Mouse (Mus musculus): Measurements from ENCODE around the gene 1700029J07Rik. TPM values are rescaled to one million over a fixed set of nuclear protein-coding genes. Genes with fewer than 3 reads are reported as not detected.
A peak's percentile ranks its signal among the peaks of the same experiment; 100 is the strongest.

1700029J07Rik gene
- polyA plus RNA-seq, 1 experiment from 2014 or later, result 2.8 TPM

- peak overlapping the region; percentile 66; the same call in 1 of the 2 replicates for H3K9ac ChIP-seq (ENCODE audit: low read length)
- H3K27ac ChIP-seq (ENCODE audit: low read depth, low read length), result no peak overlapping the region
- ATAC-seq (ENCODE audit: low FRiP score), result peak; percentile 11
- peaks cover 4% of the 10 kb centered on the region; the same call in 1 of the 2 replicates for H3K36me3 ChIP-seq (ENCODE audit: control insufficient read depth, insufficient read depth, low read length)
- H3K4me2 ChIP-seq, result peak overlapping the region; percentile 66
- no peaks in the 10 kb centered on the region for H3K27me3 ChIP-seq (ENCODE audit: control insufficient read depth, insufficient read depth, low read length)
- H3K4me3 ChIP-seq (ENCODE audit: low read depth, low read length), result peak overlapping the region; percentile 60
- no peak for DNase-seq (ENCODE audit: low spot score, missing footprints)
- WGBS, result 76% methylated on average over 11 of the region's 11 CpGs
- no peaks in the 10 kb centered on the region for H3K9me3 ChIP-seq (ENCODE audit: control insufficient read depth, low read length)
- peaks cover 7% of the 10 kb centered on the region for H3K4me1 ChIP-seq (ENCODE audit: control insufficient read depth, insufficient read depth, low read length)
Measured at GRCm38 (mm10) chr8:45975837-45976468, 901 bp upstream of the 1700029J07Rik start.

GRCm38 (mm10) chr8:45973988-45974505, 1.0 kb downstream of the 1700029J07Rik start:
- Histone ChIP-seq H3K9ac (ENCODE audit: low read length) (no peak overlapping the region), H3K4me2 (no peak overlapping the region), H3K36me3 (ENCODE audit: control insufficient read depth, insufficient read depth, low read length) (no peaks in the 10 kb centered on the region), H3K4me3 (ENCODE audit: low read depth, low read length) (no peak overlapping the region), H3K9me3 (ENCODE audit: control insufficient read depth, low read length) (no peaks in the 10 kb centered on the region), H3K27me3 (ENCODE audit: control insufficient read depth, insufficient read depth, low read length) (no peaks in the 10 kb centered on the region), H3K27ac (ENCODE audit: low read depth, low read length) (no peak overlapping the region), H3K4me1 (ENCODE audit: control insufficient read depth, insufficient read depth, low read length) (peaks cover 7% of the 10 kb centered on the region)
- no peak for DNase-seq (ENCODE audit: low spot score, missing footprints)
- no peak for ATAC-seq (ENCODE audit: low FRiP score)
- 75% methylated on average over 8 of the region's 8 CpGs for WGBS

DNA sequence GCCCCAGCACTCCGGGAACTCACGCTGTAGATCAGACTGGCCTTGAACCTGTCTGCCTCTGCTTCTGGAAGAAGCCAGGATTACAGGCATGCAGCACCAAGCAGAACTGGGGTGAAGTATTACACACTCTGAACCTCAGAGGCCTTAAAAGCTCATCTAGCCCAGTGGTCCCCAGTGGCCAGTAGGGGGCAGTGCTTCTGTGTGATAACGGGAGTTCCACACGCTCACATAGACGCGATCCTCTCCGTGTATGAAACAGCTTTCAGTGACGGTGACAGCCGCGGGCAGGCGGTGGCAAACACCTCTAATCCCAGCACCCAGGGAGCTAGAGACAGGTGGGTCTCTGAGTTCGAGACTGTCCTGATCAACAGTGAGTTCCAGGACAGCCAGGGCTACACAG, 4.2 kb downstream of the 1700029J07Rik start:
- WGBS, result 94% methylated on average over 12 of the region's 12 CpGs
- no peaks in the 10 kb centered on the region for H3K27me3 ChIP-seq (ENCODE audit: control insufficient read depth, insufficient read depth, low read length)
- DNase-seq (ENCODE audit: low spot score, missing footprints), result peak; percentile 56
- no peak overlapping the region for H3K9ac ChIP-seq (ENCODE audit: low read length)
- H3K36me3 ChIP-seq (ENCODE audit: control insufficient read depth, insufficient read depth, low read length), result no peaks in the 10 kb centered on the region
- H3K4me1 ChIP-seq (ENCODE audit: control insufficient read depth, insufficient read depth, low read length), result peaks cover 3% of the 10 kb centered on the region
- ATAC-seq (ENCODE audit: low FRiP score), result no peak
- H3K9me3 ChIP-seq (ENCODE audit: control insufficient read depth, low read length), result no peaks in the 10 kb centered on the region
- H3K27ac ChIP-seq (ENCODE audit: low read depth, low read length), result no peak overlapping the region
- H3K4me3 ChIP-seq (ENCODE audit: low read depth, low read length), result no peak overlapping the region
- no peak overlapping the region for H3K4me2 ChIP-seq

DNA sequence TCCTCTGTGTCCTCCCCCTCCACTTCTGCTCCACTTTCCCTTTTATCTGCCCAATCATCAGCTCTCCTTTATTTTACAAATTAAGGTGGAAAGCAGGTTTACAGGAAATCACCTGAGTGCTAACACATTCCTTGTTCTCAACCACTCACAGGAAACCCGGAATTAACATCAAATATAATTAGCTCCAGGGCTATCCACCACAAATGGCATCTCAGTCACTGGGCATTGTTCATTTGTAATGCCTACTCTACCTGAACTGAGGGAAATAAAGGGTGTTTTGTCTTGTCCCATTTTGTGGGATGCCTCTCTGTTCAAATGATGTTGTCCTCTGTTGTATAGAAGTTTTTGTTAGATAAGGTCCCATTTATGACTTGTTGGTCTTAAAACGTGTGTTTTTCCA, 24.4 kb downstream of the 1700029J07Rik start:
- DNase-seq (ENCODE audit: low spot score, missing footprints) (no peak), ATAC-seq (ENCODE audit: low FRiP score) (no peak)
- WGBS, result 57% methylated on average over 2 of the region's 2 CpGs
- Histone ChIP-seq H3K27me3 (ENCODE audit: control insufficient read depth, insufficient read depth, low read length) (no peaks in the 10 kb centered on the region), H3K9ac (ENCODE audit: low read length) (no peak overlapping the region), H3K27ac (ENCODE audit: low read depth, low read length) (no peak overlapping the region), H3K36me3 (ENCODE audit: control insufficient read depth, insufficient read depth, low read length) (no peaks in the 10 kb centered on the region), H3K4me3 (ENCODE audit: low read depth, low read length) (no peak overlapping the region), H3K4me2 (no peak overlapping the region), H3K4me1 (ENCODE audit: control insufficient read depth, insufficient read depth, low read length) (no peaks in the 10 kb centered on the region), H3K9me3 (ENCODE audit: control insufficient read depth, low read length) (no peaks in the 10 kb centered on the region)

- H3K9me3 ChIP-seq (ENCODE audit: control insufficient read depth, low read length), result no peaks in the 10 kb centered on the region
- no peak overlapping the region for H3K27ac ChIP-seq (ENCODE audit: low read depth, low read length)
- H3K27me3 ChIP-seq (ENCODE audit: control insufficient read depth, insufficient read depth, low read length), result no peaks in the 10 kb centered on the region
- H3K4me2 ChIP-seq, result no peak overlapping the region
- no peaks in the 10 kb centered on the region for H3K4me1 ChIP-seq (ENCODE audit: control insufficient read depth, insufficient read depth, low read length)
- H3K9ac ChIP-seq (ENCODE audit: low read length), result no peak overlapping the region
- H3K4me3 ChIP-seq (ENCODE audit: low read depth, low read length), result no peak overlapping the region
- 94% methylated on average over 4 of the region's 4 CpGs for WGBS
- ATAC-seq (ENCODE audit: low FRiP score) (no peak), DNase-seq (ENCODE audit: low spot score, missing footprints) (no peak)
- H3K36me3 ChIP-seq (ENCODE audit: control insufficient read depth, insufficient read depth, low read length), result no peaks in the 10 kb centered on the region
Measured at GRCm38 (mm10) chr8:45946283-45946682, 28.8 kb downstream of the 1700029J07Rik start.

GRCm38 (mm10) chr8:45936986-45937385, 38.1 kb downstream of the 1700029J07Rik start:
- Histone ChIP-seq H3K9me3 (ENCODE audit: control insufficient read depth, low read length) (no peaks in the 10 kb centered on the region), H3K9ac (ENCODE audit: low read length) (no peak overlapping the region), H3K27ac (ENCODE audit: low read depth, low read length) (no peak overlapping the region), H3K4me3 (ENCODE audit: low read depth, low read length) (no peak overlapping the region), H3K36me3 (ENCODE audit: control insufficient read depth, insufficient read depth, low read length) (no peaks in the 10 kb centered on the region), H3K4me2 (no peak overlapping the region), H3K4me1 (ENCODE audit: control insufficient read depth, insufficient read depth, low read length) (no peaks in the 10 kb centered on the region), H3K27me3 (ENCODE audit: control insufficient read depth, insufficient read depth, low read length) (no peaks in the 10 kb centered on the region)
- DNase-seq (ENCODE audit: low spot score, missing footprints), result no peak
- WGBS, result 90% methylated on average over 9 of the region's 9 CpGs
- ATAC-seq (ENCODE audit: low FRiP score), result no peak

GRCm38 (mm10) chr8:45934582-45935014, 40.5 kb downstream of the 1700029J07Rik start, which contains the start of gene Ccdc110:
Gene Ccdc110 (plus strand): TSS chr8:45934619.
- ATAC-seq (ENCODE audit: low FRiP score), result peak; percentile 91
- peak; percentile 100 for DNase-seq (ENCODE audit: low spot score, missing footprints)
- H3K36me3 ChIP-seq (ENCODE audit: control insufficient read depth, insufficient read depth, low read length), result no peaks in the 10 kb centered on the region
- no peak within 1 kb of the TSS; the same call in 1 of the 2 replicates for H3K9ac ChIP-seq (ENCODE audit: low read length)
- peak within 1 kb of the TSS; percentile 34 for H3K4me3 ChIP-seq (ENCODE audit: low read depth, low read length)
- no peaks in the 10 kb centered on the region for H3K9me3 ChIP-seq (ENCODE audit: control insufficient read depth, low read length)
- 4% methylated on average over 23 of the region's 23 CpGs for WGBS
- H3K4me1 ChIP-seq (ENCODE audit: control insufficient read depth, insufficient read depth, low read length), result no peaks in the 10 kb centered on the region
- H3K4me2 ChIP-seq, result peak within 1 kb of the TSS; percentile 48
- no peaks in the 10 kb centered on the region for H3K27me3 ChIP-seq (ENCODE audit: control insufficient read depth, insufficient read depth, low read length)
- H3K27ac ChIP-seq (ENCODE audit: low read depth, low read length), result no peak within 1 kb of the TSS

- Histone ChIP-seq H3K27me3 (ENCODE audit: control insufficient read depth, insufficient read depth, low read length) (no peaks in the 10 kb centered on the region), H3K4me1 (ENCODE audit: control insufficient read depth, insufficient read depth, low read length) (no peaks in the 10 kb centered on the region), H3K36me3 (ENCODE audit: control insufficient read depth, insufficient read depth, low read length) (no peaks in the 10 kb centered on the region), H3K4me2 (no peak overlapping the region), H3K9ac (ENCODE audit: low read length) (no peak overlapping the region), H3K4me3 (ENCODE audit: low read depth, low read length) (no peak overlapping the region), H3K9me3 (ENCODE audit: control insufficient read depth, low read length) (no peaks in the 10 kb centered on the region), H3K27ac (ENCODE audit: low read depth, low read length) (no peak overlapping the region)
- DNase-seq (ENCODE audit: low spot score, missing footprints), result no peak
- no peak for ATAC-seq (ENCODE audit: low FRiP score)
- 94% methylated on average over 7 of the region's 7 CpGs for WGBS
Measured at GRCm38 (mm10) chr8:45922116-45922515, 52.9 kb downstream of the 1700029J07Rik start.

GRCm38 (mm10) chr8:45920392-45920791, 54.7 kb downstream of the 1700029J07Rik start:
- no peak for DNase-seq (ENCODE audit: low spot score, missing footprints)
- Histone ChIP-seq H3K4me1 (ENCODE audit: control insufficient read depth, insufficient read depth, low read length) (no peaks in the 10 kb centered on the region), H3K27ac (ENCODE audit: low read depth, low read length) (no peak overlapping the region), H3K4me3 (ENCODE audit: low read depth, low read length) (no peak overlapping the region), H3K36me3 (ENCODE audit: control insufficient read depth, insufficient read depth, low read length) (no peaks in the 10 kb centered on the region), H3K9me3 (ENCODE audit: control insufficient read depth, low read length) (no peaks in the 10 kb centered on the region), H3K9ac (ENCODE audit: low read length) (no peak overlapping the region), H3K27me3 (ENCODE audit: control insufficient read depth, insufficient read depth, low read length) (no peaks in the 10 kb centered on the region), H3K4me2 (no peak overlapping the region)
- no peak for ATAC-seq (ENCODE audit: low FRiP score)
- WGBS, result 94% methylated on average over 7 of the region's 7 CpGs
